Mouse (Mus musculus) gastrocnemius, postnatal 14 days (tissue): ENCODE results near the gene Leo1. TPM values are rescaled to one million over a fixed set of nuclear protein-coding genes. Genes with fewer than 3 reads are reported as not detected.
"Not testable (repeated sequence)": the region's sequence is repeated elsewhere in the genome, so short reads cannot be mapped to it uniquely, and the experiment has no call there.

Source experiments
- DNase-seq: peaks from one replicate; pipeline ENCODE4 v3.0.0; 2021; ENCODE audit warnings: mixed read lengths
- intact Hi-C: fragments of 180-260 bp; cut with DNase I; formaldehyde crosslinking; loops from one replicate; pipeline ENCODE4 v1.15.1; 2025; ENCODE audit warnings: low total_unique reads
- total RNA-seq, 2 experiments: library from RNA; stranded (reverse); gene quantifications; 2 replicates each; pipeline ENCODE4 v1.2.3; 2021

Gene Leo1
- total RNA-seq, 2 experiments from 2014 or later = 17.3 to 22.2 TPM

GRCm38 (mm10) chr9:75424358-75425150 is 16.8 kb upstream of the Leo1 start:
- no peak for DNase-seq
- intact Hi-C loops = no loop called here

DNA sequence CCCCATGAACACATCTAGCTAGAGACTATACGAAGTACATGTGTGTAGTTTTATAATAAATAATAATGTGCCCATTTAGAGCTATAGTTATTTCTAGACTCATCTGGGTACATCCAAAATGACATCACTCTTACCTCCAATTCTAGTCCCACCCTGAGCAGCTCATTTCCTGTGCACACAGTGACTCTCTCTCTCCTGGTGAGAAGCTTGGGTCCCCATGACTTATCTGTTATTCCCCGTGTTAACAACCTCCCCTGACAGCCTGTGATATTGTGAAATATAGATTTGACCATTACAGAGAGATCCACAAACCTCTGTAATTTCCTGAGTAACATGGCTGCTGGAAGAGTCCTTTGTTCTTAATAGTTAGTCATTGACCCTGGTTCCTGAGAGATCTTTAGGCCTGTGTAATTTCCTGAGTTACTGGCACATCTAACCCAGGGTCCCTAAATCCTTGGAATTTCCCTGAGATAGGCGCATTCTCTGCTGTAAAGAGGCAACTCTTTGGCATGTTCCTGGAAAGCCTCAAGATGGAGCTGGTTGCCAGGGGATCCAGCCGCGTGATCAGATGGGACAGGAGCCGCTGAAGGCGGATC is 15.4 kb upstream of the Leo1 start:
- no peak for DNase-seq
- intact Hi-C loops = no loop called here

GRCm38 (mm10) chr9:75427366-75428273 is 13.7 kb upstream of the Leo1 start:
- DNase-seq = no peak
- intact Hi-C loops = no loop called here

DNA sequence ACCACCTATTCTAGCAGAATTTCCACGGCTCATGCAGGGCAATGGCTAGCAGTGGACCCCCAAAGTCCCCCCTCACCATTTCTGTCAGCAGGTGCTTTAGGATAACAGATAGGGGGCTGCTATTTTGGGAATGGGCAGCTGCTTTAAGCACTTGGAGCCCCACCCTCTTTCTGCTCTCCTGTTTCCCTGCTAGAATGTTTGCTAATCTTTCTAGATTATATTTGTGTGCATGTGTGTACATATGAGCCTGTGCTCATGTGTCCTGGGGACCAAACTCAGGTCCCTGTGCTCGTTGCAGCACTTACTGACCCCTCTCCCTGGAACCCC is 13.1 kb upstream of the Leo1 start:
- intact Hi-C loops = no loop called here
- DNase-seq = no peak

DNA sequence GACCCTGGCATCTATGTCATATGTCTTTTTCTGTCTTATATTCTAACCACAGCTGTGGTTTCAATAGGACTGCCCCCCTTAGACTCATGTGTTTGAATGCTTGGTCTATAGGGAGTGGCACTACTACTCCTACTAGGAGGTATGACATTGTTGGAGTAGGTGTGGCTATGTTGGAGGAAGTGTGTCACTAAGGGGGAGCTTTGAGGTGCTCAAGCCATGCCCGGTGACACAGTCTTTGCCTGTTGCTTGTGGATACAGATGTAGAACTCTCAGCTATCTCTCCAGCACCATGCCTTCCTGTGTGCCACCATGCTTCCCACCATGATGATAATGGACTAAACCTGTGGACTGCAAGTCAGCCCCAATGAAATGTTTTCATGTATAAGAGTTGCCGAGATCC is 12.3 kb upstream of the Leo1 start:
- no peak for DNase-seq

DNA sequence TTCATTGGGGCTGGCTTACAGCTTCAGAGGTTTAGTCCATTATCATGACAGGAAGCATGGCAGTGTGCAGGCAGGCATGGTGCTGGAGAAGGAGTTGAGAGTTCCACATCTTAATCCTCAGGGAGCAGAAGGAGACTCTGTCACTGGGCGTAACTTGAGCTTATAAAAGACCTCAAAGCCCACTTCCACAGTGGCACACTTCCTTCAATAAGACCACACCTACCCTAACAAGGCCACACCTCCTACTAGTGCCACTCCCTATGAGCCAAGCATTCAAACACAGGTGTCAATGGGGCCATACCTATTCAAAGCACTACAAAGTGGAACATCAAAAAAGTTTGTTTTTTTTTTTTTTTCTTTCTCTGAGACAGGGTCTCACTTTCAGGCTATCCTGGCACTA is 11.7 kb upstream of the Leo1 start:
- no peak for DNase-seq
- intact Hi-C loops = no loop called here

More for the DNA sequence above, 12.3 kb upstream of the Leo1 start:
- intact Hi-C loops = no loop called here

- intact Hi-C loops = no loop called here
- no peak for DNase-seq
These were observed 10.3 kb upstream of the Leo1 start for GRCm38 (mm10) chr9:75430822-75431621.

DNA sequence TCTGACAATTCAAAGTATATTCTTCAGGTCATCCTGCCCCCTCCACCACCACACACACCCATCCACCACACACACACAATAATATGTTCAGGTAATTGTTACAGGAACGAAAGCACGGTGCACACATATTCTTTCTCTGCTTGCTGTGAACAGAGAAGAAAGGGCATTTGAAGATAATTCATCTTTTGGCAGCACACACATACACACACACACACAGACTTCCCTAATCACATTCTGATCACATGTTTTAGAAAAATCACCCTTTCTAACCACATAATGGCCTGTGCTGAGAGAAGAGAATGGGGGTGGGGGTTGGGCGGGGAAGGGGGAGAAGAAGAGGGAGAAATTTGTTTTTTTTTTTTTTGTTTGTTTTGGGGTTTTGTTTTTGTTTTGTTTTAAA is 8.6 kb upstream of the Leo1 start:
- intact Hi-C loops = no loop called here
- DNase-seq = no peak

DNA sequence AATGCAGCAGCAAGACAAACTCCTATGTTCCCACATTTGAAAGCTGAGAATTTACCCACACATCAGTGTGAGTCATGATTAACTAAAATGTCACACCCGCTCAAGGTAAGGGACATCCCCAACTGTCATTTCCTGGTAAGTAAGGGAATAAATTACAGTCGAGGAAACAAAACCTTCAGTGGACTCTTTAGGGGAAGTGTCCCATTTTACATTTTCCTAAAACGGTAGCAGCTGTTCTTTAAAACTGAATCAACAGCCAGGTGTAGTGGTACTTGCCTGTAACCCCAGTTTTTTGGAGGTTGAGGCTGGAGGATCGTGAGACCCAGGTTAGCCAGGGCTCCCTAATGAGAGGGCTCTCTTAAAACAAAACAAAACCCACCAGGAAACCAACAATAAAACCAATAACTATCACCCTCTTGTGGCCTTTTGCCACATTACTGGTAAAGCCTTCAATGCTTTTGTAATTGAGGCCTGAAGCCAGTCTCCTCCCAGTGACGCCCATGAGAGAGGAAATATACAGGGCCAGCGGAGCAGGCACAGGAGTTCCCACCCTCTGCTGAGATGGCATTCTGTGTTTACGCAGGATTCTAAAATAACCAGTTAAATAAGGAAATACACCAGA is 7.0 kb upstream of the Leo1 start:
- intact Hi-C loops = no loop called here
- DNase-seq = peak; percentile 47

- intact Hi-C loops = no loop called here
- no peak for DNase-seq
These were observed 6.5 kb upstream of the Leo1 start for GRCm38 (mm10) chr9:75434872-75435271.

DNA sequence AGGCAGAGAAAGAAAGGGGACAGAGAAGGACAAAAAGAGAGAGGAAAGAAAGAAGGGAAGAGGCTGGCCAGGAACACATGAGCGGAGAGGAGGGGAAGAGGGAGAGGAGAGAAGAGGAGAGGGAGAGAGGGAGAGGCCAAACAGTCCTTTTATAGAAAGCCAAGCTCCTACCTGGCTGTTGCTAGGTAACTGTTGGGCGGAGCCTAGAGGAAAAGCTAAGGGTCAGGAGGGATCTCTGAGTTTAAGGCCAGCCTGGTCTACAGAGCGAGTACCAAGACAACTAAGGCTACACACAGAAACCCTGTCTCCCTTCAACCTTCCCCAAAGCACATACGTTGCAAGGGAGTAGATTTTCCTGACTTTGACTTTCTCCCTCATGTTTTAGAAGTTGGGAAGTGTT is 6.0 kb upstream of the Leo1 start:
- no peak for DNase-seq
- intact Hi-C loops = no loop called here

GRCm38 (mm10) chr9:75435918-75436317 is 5.4 kb upstream of the Leo1 start:
- DNase-seq = peak; percentile 90
- intact Hi-C loops = no loop called here

DNA sequence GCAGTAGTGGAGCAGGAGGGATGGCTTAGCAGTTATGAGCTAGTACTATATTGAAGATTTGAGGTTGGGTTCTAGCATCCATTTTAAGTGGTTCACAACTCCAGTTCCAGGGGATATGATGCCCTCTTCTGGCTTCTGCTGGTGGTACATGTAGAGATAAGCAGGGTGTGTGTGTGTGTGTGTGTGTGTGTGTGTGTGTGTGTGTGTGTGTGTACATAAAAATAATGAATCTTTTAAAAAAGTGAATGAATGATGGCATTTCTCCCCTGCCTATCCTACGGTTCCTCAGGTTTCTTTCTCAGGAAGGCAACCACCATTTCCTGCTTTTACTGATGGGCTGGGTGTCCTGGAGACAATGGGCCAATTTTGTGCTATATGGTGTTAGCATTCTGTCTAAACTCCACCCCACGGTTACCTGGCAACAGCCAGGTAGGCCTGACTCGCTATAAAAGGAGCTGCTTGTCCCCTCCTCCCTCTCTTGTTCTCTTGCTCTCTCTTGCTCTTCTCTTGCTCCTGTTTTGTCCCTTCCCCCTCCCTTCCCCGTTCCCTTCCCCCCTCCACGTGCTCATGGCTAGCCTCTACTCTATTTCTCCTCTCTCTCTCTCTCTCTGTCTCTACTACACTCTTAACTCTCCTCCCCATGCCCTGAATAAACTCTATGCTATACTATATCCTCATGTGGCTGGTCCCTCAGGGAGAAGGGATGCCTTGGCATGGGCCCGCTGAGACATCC is 3.5 kb upstream of the Leo1 start:
- intact Hi-C loops = loop anchor here (2.0 kb wide), 1 partner anchor 77 kb away; no protein-coding TSS in a partner anchor

GRCm38 (mm10) chr9:75441691-75442131 is 387 bp downstream of the Leo1 start:
- intact Hi-C loops = no loop called here
- no peak for DNase-seq

More for the DNA sequence above, 3.5 kb upstream of the Leo1 start:
- DNase-seq = no peak

DNA sequence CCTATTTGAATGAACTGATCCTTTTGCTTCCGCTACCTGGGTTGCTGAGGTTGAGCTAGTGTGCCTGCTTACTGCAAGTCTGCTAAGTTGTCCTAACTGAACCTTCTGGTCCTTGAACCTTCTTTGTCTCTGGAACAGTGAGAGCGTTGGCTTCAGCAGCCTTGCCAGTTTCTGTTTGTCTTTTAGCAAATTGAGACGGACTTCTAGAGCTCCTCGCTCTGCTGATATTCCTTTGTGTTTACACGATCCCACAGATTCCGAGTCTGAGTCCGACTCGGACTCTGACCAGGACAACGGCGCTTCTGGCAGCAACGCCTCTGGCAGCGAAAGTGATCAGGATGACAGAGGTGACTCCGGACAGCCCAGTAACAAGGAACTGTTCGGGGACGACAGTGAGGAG is 3.7 kb downstream of the Leo1 start:
- intact Hi-C loops = no loop called here
- no peak for DNase-seq

DNA sequence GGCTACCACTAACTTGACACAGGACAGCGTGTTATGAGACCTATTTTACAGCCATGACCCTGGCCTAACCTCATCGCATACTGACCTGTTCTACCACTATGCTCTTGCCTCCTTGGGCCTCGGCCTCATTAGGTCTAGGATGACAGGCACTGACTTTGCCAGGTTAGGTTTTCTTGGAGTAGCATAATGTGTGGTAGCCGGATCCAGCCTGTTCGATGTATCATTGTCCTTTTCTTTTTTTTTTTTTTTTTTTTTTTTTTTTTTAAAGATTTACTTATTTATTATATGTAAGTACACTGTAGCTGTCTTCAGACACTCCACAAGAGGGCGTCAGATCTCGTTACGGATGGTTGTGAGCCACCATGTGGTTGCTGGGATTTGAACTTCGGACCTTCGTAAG is 5.2 kb downstream of the Leo1 start:
- DNase-seq, intact Hi-C loops: not testable (repeated sequence)

DNA sequence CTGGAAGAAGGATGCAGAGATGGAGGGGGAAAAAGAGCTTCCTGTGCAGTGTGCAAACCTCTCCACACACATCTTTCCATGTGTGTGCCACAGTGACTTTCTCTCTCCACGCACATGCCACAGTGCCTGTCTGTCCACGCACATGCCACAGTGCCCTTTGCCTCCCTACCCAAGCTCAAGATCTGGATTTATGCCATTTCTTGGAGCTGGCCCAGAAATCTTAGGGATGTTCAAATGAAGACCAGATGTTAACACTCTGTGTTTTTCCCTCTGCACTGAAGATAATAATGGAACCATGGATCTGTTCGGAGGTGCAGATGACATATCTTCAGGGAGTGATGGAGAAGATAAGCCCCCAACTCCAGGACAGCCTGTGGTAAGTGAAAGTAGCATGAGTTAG is 6.7 kb downstream of the Leo1 start:
- intact Hi-C loops = no loop called here
- DNase-seq = no peak

DNA sequence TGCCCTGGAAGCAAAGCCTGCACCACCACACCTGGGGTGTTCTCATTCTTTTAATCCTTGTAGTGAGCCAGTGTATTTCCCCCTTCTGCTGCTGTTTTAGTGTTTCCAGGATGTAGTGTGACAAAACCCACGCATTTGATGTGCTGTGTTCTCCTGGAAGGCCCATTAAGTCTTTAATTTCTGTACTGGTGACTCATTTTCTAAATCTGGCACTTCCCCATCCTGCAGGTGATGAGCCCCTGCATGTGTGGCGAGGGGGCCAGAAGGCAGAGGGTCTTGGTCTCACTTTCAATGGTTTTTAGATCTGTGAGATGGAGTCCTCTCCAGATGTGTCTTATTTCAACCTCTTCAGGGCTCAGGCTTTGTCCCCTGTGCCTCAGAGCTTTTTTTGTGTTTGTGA is 12.7 kb downstream of the Leo1 start:
- no peak for DNase-seq
- intact Hi-C loops = no loop called here

- intact Hi-C loops = no loop called here
- no peak for DNase-seq
These were observed 14.4 kb downstream of the Leo1 start for GRCm38 (mm10) chr9:75455684-75456083.
